Mouse (Mus musculus): Measurements from ENCODE around the gene Pcnx.
"Not testable (repeated sequence)": the region's sequence is repeated elsewhere in the genome, so short reads cannot be mapped to it uniquely, and the experiment has no call there.

The Pcnx gene

GRCm38 (mm10) chr12:81958351-81958750 is 98.5 kb downstream of the Pcnx start:
- peak; percentile 10 to 38 for DNase-seq (ENCODE audit: low spot score in 2 of 2)

GRCm38 (mm10) chr12:81965416-81965815 is 105.6 kb downstream of the Pcnx start:
- DNase-seq (ENCODE audit: low spot score in 2 of 2): no peak

- DNase-seq (ENCODE audit: low spot score in 2 of 2): no peak
Observed at GRCm38 (mm10) chr12:81971042-81971883, 111.4 kb downstream of the Pcnx start.

- peak in 1 of 2 experiments; percentile 11 for DNase-seq (ENCODE audit: low spot score in 2 of 2)
Observed at GRCm38 (mm10) chr12:81971884-81972362, 112.1 kb downstream of the Pcnx start.

- no peak for DNase-seq (ENCODE audit: low spot score in 2 of 2)
Observed at GRCm38 (mm10) chr12:81974806-81975205, 115.0 kb downstream of the Pcnx start.

GRCm38 (mm10) chr12:81977346-81977745 is 117.5 kb downstream of the Pcnx start:
- DNase-seq (ENCODE audit: low spot score in 2 of 2): no peak

GRCm38 (mm10) chr12:81979312-81979711 is 119.5 kb downstream of the Pcnx start:
- DNase-seq (ENCODE audit: low spot score in 2 of 2): no peak

GRCm38 (mm10) chr12:81992106-81992505 is 132.3 kb downstream of the Pcnx start:
- no peak for DNase-seq (ENCODE audit: low spot score in 2 of 2)

GRCm38 (mm10) chr12:81992996-81993395 is 133.2 kb downstream of the Pcnx start:
- no peak for DNase-seq (ENCODE audit: low spot score in 2 of 2)

GRCm38 (mm10) chr12:81994911-81995667 is 135.3 kb downstream of the Pcnx start:
- no peak for DNase-seq (ENCODE audit: low spot score in 2 of 2)

- no peak for DNase-seq (ENCODE audit: low spot score in 2 of 2)
Observed at GRCm38 (mm10) chr12:81996679-81997362, 137.0 kb downstream of the Pcnx start.

GRCm38 (mm10) chr12:81997497-81997896 is 137.7 kb downstream of the Pcnx start:
- no peak for DNase-seq (ENCODE audit: low spot score in 2 of 2)

- not testable (repeated sequence) for DNase-seq (ENCODE audit: low spot score in 2 of 2)
Observed at GRCm38 (mm10) chr12:82002697-82003096, 142.9 kb downstream of the Pcnx start.

GRCm38 (mm10) chr12:82025901-82026633 is 166.2 kb downstream of the Pcnx start:
- not testable (repeated sequence) for DNase-seq (ENCODE audit: low spot score in 2 of 2)

GRCm38 (mm10) chr12:82033524-82033923 is 173.7 kb downstream of the Pcnx start:
- DNase-seq (ENCODE audit: low spot score in 2 of 2): not testable (repeated sequence)

- DNase-seq (ENCODE audit: low spot score in 2 of 2): not testable (repeated sequence)
Observed at GRCm38 (mm10) chr12:82033973-82034372, 174.2 kb downstream of the Pcnx start.

GRCm38 (mm10) chr12:82044078-82044477 is 184.3 kb downstream of the Pcnx start:
- not testable (repeated sequence) for DNase-seq (ENCODE audit: low spot score in 2 of 2)

Data from heart, adult 9 months (tissue).